9 mouse cellular contexts compared by ENCODE assay signal in the genomic region with DNA sequence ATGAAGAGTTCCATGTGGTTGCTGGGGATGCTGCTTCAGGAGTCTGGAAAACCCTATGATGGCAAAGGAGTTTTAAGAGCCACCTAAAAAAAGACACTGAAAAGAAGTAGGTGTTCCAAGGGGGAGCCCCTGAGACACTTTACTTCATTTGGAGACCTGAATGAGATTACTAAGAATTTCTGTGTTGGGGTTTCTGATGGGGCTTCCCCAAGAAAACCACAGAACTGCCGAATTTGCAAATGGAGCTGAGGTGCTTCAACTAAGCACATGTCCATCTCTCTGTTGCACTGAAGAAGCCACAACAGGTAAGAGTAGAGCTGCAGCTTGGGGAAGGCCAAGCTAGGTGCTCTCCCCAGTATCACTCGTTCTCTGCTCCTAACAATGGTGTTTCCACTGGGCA. TPM values are rescaled to one million over a fixed set of nuclear protein-coding genes. Genes with fewer than 3 reads are reported as not detected.
DNase-seq lines count a peak whose midpoint lies in the region; ATAC-seq and TF ChIP-seq lines count a peak whose summit lies in the region.
"Had no signal": no experiment of that assay in that cellular context is flagged by ENCODE, and none has a peak within 500 bp of the region (broad histone marks: within the 10 kb centered on the region; RNA-seq: fewer than 3 reads in every experiment).

No protein-coding gene starts in this region.

- peak in 1 of 2 experiments; percentile 23 for DNase-seq in heart, adult 2 months
- no peak for DNase-seq in heart, postnatal 25 days (ENCODE audit: low spot score)
- DNase-seq in midbrain, embryonic 10.5 days (ENCODE audit: low spot score): no peak
- DNase-seq in embryonic facial prominence, embryonic 14.5 days (ENCODE audit: low spot score): no peak
- DNase-seq in urinary bladder, postnatal 4 days (ENCODE audit: low spot score in 2 of 2): no peak
- DNase-seq: gastrocnemius, postnatal 36 days had no signal

- H3ac ChIP-seq in myocyte (ENCODE audit: control insufficient read depth, insufficient read length): no peak overlapping the region

- peak overlapping the region; percentile 15; the same call in 1 of the 2 replicates for H3K4me2 ChIP-seq in midbrain, embryonic 12.5 days (replicated peaks)
- H3K4me2 ChIP-seq in embryonic facial prominence, embryonic 14.5 days (ENCODE audit: low read depth, low read length): 0 out of 2 replicates have a peak overlapping the region, but pooled peaks have one; percentile 6
- peak overlapping the region; percentile 78 for H3K4me2 ChIP-seq in myocyte (ENCODE audit: low read depth)

- H3K27ac ChIP-seq in heart, adult 2 months: peak overlapping the region; percentile 100
- H3K27ac ChIP-seq in midbrain, embryonic 12.5 days (replicated peaks): no peak overlapping the region
- H3K27ac ChIP-seq in midbrain, embryonic 10.5 days (replicated peaks): no peak overlapping the region
- no peak overlapping the region for H3K27ac ChIP-seq in embryonic facial prominence, embryonic 14.5 days (replicated peaks; ENCODE audit: low read depth, low read length)

- no peaks in the 10 kb centered on the region for H3K9me3 ChIP-seq in midbrain, embryonic 12.5 days
- H3K9me3 ChIP-seq in midbrain, embryonic 10.5 days (replicated peaks): no peaks in the 10 kb centered on the region
- no peaks in the 10 kb centered on the region for H3K9me3 ChIP-seq in embryonic facial prominence, embryonic 14.5 days (ENCODE audit: control insufficient read depth, low read length)

- intact Hi-C loops in heart, adult 2 months (cut with DNase I): no loop called here
- intact Hi-C loops in heart, postnatal 25 days (cut with DNase I): no loop called here

- H3K4me1 ChIP-seq in heart, adult 2 months (ENCODE audit: control insufficient read depth, insufficient read depth, low read length): peaks cover 34% of the 10 kb centered on the region
- H3K4me1 ChIP-seq in midbrain, embryonic 12.5 days: peaks cover 60% of the 10 kb centered on the region
- H3K4me1 ChIP-seq in midbrain, embryonic 10.5 days: peaks cover 70% of the 10 kb centered on the region
- H3K4me1 ChIP-seq in embryonic facial prominence, embryonic 14.5 days (ENCODE audit: control insufficient read depth, insufficient read depth, low read length): peaks cover 48% of the 10 kb centered on the region

- TF ChIP-seq POLR2A in heart, adult 2 months (IDR thresholded peaks at IDR 0.05; ENCODE audit: insufficient read depth, low read depth, low read length): no peak
- no peak for TF ChIP-seq POLR2A in myocyte (IDR thresholded peaks at IDR 0.05; ENCODE audit: insufficient read length, low read depth)

- WGBS in heart, adult 2 months: 75% methylated on average over 2 of the region's 2 CpGs
- 87% methylated on average over 2 of the region's 2 CpGs for WGBS in midbrain, embryonic 12.5 days
- WGBS in midbrain, embryonic 10.5 days: 85% methylated on average over 2 of the region's 2 CpGs
- 85% methylated on average over 2 of the region's 2 CpGs for WGBS in embryonic facial prominence, embryonic 14.5 days

- H3K36me3 ChIP-seq in heart, adult 2 months (ENCODE audit: control insufficient read depth, insufficient read depth, low read length): peaks cover 53% of the 10 kb centered on the region
- H3K36me3 ChIP-seq in midbrain, embryonic 12.5 days: peaks cover 16% of the 10 kb centered on the region; the same call in 1 of the 2 replicates
- peaks cover 74% of the 10 kb centered on the region for H3K36me3 ChIP-seq in midbrain, embryonic 10.5 days
- H3K36me3 ChIP-seq in embryonic facial prominence, embryonic 14.5 days (ENCODE audit: control insufficient read depth, insufficient read depth, low read length): peaks cover 15% of the 10 kb centered on the region
- peaks cover 9% of the 10 kb centered on the region for H3K36me3 ChIP-seq in myocyte (ENCODE audit: control insufficient read depth, insufficient read depth)

- peak overlapping the region; percentile 82 for H3K4me3 ChIP-seq in heart, adult 2 months
- H3K4me3 ChIP-seq in midbrain, embryonic 12.5 days: no peak overlapping the region
- no peak overlapping the region for H3K4me3 ChIP-seq in midbrain, embryonic 10.5 days
- no peak overlapping the region for H3K4me3 ChIP-seq in embryonic facial prominence, embryonic 14.5 days (ENCODE audit: low read depth, low read length)
- H3K4me3 ChIP-seq in myocyte: no peak overlapping the region

- no peak for TF ChIP-seq EP300 in heart, adult 2 months (IDR thresholded peaks at IDR 0.05; ENCODE audit: insufficient read depth, low read depth, low read length)

- peaks cover 3% of the 10 kb centered on the region for H3K79me2 ChIP-seq in heart, adult 2 months (replicated peaks; ENCODE audit: control insufficient read depth, insufficient read depth, low read length)
- peaks cover 92% of the 10 kb centered on the region for H3K79me2 ChIP-seq in myocyte (ENCODE audit: control insufficient read depth, insufficient read depth)

- H3K27me3 ChIP-seq in heart, adult 2 months (ENCODE audit: control insufficient read depth, insufficient read depth, low read length): no peaks in the 10 kb centered on the region
- no peaks in the 10 kb centered on the region for H3K27me3 ChIP-seq in midbrain, embryonic 12.5 days
- no peaks in the 10 kb centered on the region for H3K27me3 ChIP-seq in midbrain, embryonic 10.5 days (ENCODE audit: low read depth, poor library complexity, severe bottlenecking)
- no peaks in the 10 kb centered on the region for H3K27me3 ChIP-seq in embryonic facial prominence, embryonic 14.5 days (replicated peaks; ENCODE audit: control insufficient read depth, insufficient read depth, low read length)
- no peaks in the 10 kb centered on the region for H3K27me3 ChIP-seq in myocyte (ENCODE audit: control insufficient read depth, insufficient read depth, insufficient read length)

- ATAC-seq in midbrain, embryonic 12.5 days (ENCODE audit: low FRiP score, low read depth): no peak
- no peak for ATAC-seq in embryonic facial prominence, embryonic 14.5 days (ENCODE audit: low read depth)
- ATAC-seq in cerebellum, adult (ENCODE audit: insufficient number of reproducible peaks, low FRiP score, low TSS enrichment): no peak

- peak overlapping the region; percentile 16; the same call in 1 of the 2 replicates for H3K9ac ChIP-seq in heart, adult 2 months (ENCODE audit: low read depth, low read length)
- H3K9ac ChIP-seq in midbrain, embryonic 12.5 days (replicated peaks): no peak overlapping the region
- no peak overlapping the region for H3K9ac ChIP-seq in embryonic facial prominence, embryonic 14.5 days (ENCODE audit: low read depth, low read length)

- TF ChIP-seq CTCF in heart, adult 2 months (IDR thresholded peaks at IDR 0.05): no peak

TF ChIP-seq in myocyte, 11 proteins besides CTCF, POLR2A, EP300 and RAD21:
- TF ChIP-seq CEBPB (IDR thresholded peaks at IDR 0.05; ENCODE audit: insufficient read depth, poor library complexity, severe bottlenecking) (no peak), POLR2AphosphoS2 (IDR thresholded peaks at IDR 0.05; ENCODE audit: insufficient read length, low read depth) (no peak), TCF12 (IDR thresholded peaks at IDR 0.05; ENCODE audit: insufficient read depth, poor library complexity, severe bottlenecking) (no peak), TCF3 (IDR thresholded peaks at IDR 0.05; ENCODE audit: insufficient read length, low read depth) (no peak), REST (IDR thresholded peaks at IDR 0.05; ENCODE audit: insufficient read depth, insufficient read length) (no peak), USF1 (IDR thresholded peaks at IDR 0.05; ENCODE audit: low read depth) (no peak), E2F4 (IDR thresholded peaks at IDR 0.05; ENCODE audit: insufficient read depth) (no peak), MYOG (IDR thresholded peaks at IDR 0.05; ENCODE audit: control insufficient read depth in 1 of 3, insufficient read depth in 1 of 3, insufficient read length in 2 of 3, low read depth in 2 of 3) (no peak), SRF (IDR thresholded peaks at IDR 0.05; ENCODE audit: control insufficient read depth, insufficient read length, low read depth) (no peak), MYOD1 (IDR thresholded peaks at IDR 0.05; ENCODE audit: control insufficient read depth in 1 of 3, insufficient read length in 2 of 3, low read depth in 2 of 3) (no peak), MAX (IDR thresholded peaks at IDR 0.05; ENCODE audit: low read depth) (no peak)

RNA-seq across cellular contexts. Expression of gene Bcl2l1, which starts 5.8 kb away (rescaled TPM):
- total RNA-seq in heart, adult 2 months (2021): 100 to 1,000 TPM in 1 of 2 experiments, 10 to 100 TPM in 1; 51.9 to 102 TPM
- 48.1 and 51.2 TPM in 2 replicates for polyA plus RNA-seq in heart, adult 2 months (2012; rRNA removed)
- total RNA-seq in heart, postnatal 25 days (2021): 10 to 100 TPM; 58.6 to 59.0 TPM
- 156 and 168 TPM in 2 replicates for polyA plus RNA-seq in midbrain, embryonic 12.5 days (2016; fragmentation: Nextera tagmentation; extraction: Ambion mirVana)
- polyA plus RNA-seq in midbrain, embryonic 10.5 days (2016; fragmentation: Nextera tagmentation; extraction: Ambion mirVana): 107 and 128 TPM in 2 replicates
- polyA plus RNA-seq in embryonic facial prominence, embryonic 14.5 days (2014; fragmentation: Nextera tagmentation; extraction: Ambion mirVana): 77.3 and 86.7 TPM in 2 replicates
- 57.0 TPM for polyA plus RNA-seq in myocyte (2012; fragmentation: generic; extraction: Trizol)

RNA-seq across cellular contexts. Expression of gene Tpx2, which starts 22.1 kb away (rescaled TPM):
- total RNA-seq in heart, adult 2 months (2021): 1 to 10 TPM in 1 of 2 experiments, under 1 TPM in 1; 0.75 to 1.1 TPM
- polyA plus RNA-seq in heart, adult 2 months (2012; rRNA removed): 0.18 and 0.50 TPM in 2 replicates
- 1 to 10 TPM; 1.5 to 1.6 TPM for total RNA-seq in heart, postnatal 25 days (2021)
- 109 and 113 TPM in 2 replicates for polyA plus RNA-seq in midbrain, embryonic 12.5 days (2016; fragmentation: Nextera tagmentation; extraction: Ambion mirVana)
- polyA plus RNA-seq in midbrain, embryonic 10.5 days (2016; fragmentation: Nextera tagmentation; extraction: Ambion mirVana): 153 TPM in 2 replicates
- 69.3 and 87.9 TPM in 2 replicates for polyA plus RNA-seq in embryonic facial prominence, embryonic 14.5 days (2014; fragmentation: Nextera tagmentation; extraction: Ambion mirVana)
- polyA plus RNA-seq in myocyte (2012; fragmentation: generic; extraction: Trizol): 26.3 TPM

Comparison
In these comparisons a context has a peak if more than half of its experiments do, and no peak if none do; other contexts are left out.
1. H3K4me2 ChIP-seq: peak in every context shown above with its lines; median percentile 78 in myocyte; 15 in midbrain, embryonic 12.5 days; 6 in embryonic facial prominence, embryonic 14.5 days.
2. RNA of gene Tpx2, which starts 22.1 kb away (polyA plus RNA-seq): 153 TPM in midbrain, embryonic 10.5 days, 109 to 113 TPM in midbrain, embryonic 12.5 days, 69.3 to 87.9 TPM in embryonic facial prominence, embryonic 14.5 days and 26.3 TPM in myocyte (single experiment); 0.18 to 0.50 TPM in heart, adult 2 months; every median in the first group is over 10 times any median in the second.